Mouse (Mus musculus) limb, embryonic 15.5 days (tissue): ENCODE results near the gene Gm7697. TPM values are rescaled to one million over a fixed set of nuclear protein-coding genes. Genes with fewer than 3 reads are reported as not detected.

ENCODE experiments used
- polyA plus RNA-seq: library from polyadenylated mRNA; unstranded; fragments of >200 nt; fragmentation: Nextera tagmentation; extraction: Ambion mirVana; gene quantifications from 2 replicates; pipeline ENCODE4 v1.2.1, GENCODE M21; 2015

Gene Gm7697
- polyA plus RNA-seq, 1 experiment from 2014 or later: not detected

Other genes starting within 250 kb of the Gm7697 start
- gene Gm9495, start 69.4 kb downstream of the Gm7697 start, polyA plus RNA-seq: not detected in 2 replicates
- gene Zfp868, start 102.6 kb upstream of the Gm7697 start, polyA plus RNA-seq: 22.0 and 24.2 TPM in 2 replicates
- gene Zfp964, start 131.5 kb upstream of the Gm7697 start, polyA plus RNA-seq: 1.8 TPM in 2 replicates
- 30.3 and 30.9 TPM in 2 replicates for gene Zfp869, start 187.7 kb upstream of the Gm7697 start, polyA plus RNA-seq
- gene Zfp963, start 227.0 kb upstream of the Gm7697 start, polyA plus RNA-seq: 7.0 and 7.2 TPM in 2 replicates